Mouse (Mus musculus): ENCODE data around the gene Rnls.

DNA sequence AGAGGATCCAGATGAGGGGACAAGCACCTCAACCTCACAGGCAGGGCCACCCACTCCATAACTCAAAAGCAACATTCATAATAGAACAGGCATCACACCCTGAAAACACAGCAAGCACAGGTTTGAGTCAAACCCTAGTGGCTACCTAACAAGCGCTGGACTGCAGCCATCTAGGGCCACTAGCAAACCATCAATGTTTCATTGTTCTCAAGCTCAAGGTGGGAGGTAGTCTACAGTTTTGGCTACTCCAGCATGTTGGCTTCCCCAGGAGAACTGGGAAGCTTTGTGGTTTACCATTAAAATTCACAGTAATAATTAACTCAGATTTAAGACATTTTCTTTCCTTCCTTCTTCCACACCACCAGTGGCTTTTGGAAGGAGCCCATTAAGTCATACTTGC, 118.4 kb downstream of the Rnls start:
- TF ChIP-seq CTCF (conservative IDR thresholded peaks at IDR 0.05 in 1 of 2, IDR thresholded peaks at IDR 0.05 in 1 of 2; ENCODE audit: low read depth in 2 of 2, low read length in 2 of 2) (no peak), POLR2A (IDR thresholded peaks at IDR 0.05; ENCODE audit: low read depth, low read length) (no peak), CHD1 (IDR thresholded peaks at IDR 0.05; ENCODE audit: low read depth, low read length) (no peak), POLR2AphosphoS2 (IDR thresholded peaks at IDR 0.05; ENCODE audit: low read depth, low read length) (no peak), RAD21 (IDR thresholded peaks at IDR 0.05; ENCODE audit: low read depth, low read length) (no peak)

Data from CH12.LX (cell line).